Mouse (Mus musculus) bone marrow, adult 2 months (tissue): ENCODE measurements around the gene Spen.

Experiments
- CTCF ChIP-seq: fragments of 200-500 bp; IDR thresholded peaks from 2 replicates; pipeline ENCODE4 v1.5.1; 2011; ENCODE audit warnings: low read length, control low read depth; ENCODE audit not compliant: control insufficient read depth, insufficient read depth
- POLR2A ChIP-seq: fragments of 200-500 bp; IDR thresholded peaks from 2 replicates; pipeline ENCODE4 v1.6.1; 2011; ENCODE audit warnings: low read depth, mild to moderate bottlenecking, control low read depth, low read length, borderline replicate concordance; ENCODE audit not compliant: control insufficient read depth

GRCm38 (mm10) chr4:141540844-141541243, 2.4 kb upstream of the Spen start:
- TF ChIP-seq CTCF (no peak), POLR2A (no peak)
